Comparison of ENCODE assay signal across 8 mouse cellular contexts in the genomic region with DNA sequence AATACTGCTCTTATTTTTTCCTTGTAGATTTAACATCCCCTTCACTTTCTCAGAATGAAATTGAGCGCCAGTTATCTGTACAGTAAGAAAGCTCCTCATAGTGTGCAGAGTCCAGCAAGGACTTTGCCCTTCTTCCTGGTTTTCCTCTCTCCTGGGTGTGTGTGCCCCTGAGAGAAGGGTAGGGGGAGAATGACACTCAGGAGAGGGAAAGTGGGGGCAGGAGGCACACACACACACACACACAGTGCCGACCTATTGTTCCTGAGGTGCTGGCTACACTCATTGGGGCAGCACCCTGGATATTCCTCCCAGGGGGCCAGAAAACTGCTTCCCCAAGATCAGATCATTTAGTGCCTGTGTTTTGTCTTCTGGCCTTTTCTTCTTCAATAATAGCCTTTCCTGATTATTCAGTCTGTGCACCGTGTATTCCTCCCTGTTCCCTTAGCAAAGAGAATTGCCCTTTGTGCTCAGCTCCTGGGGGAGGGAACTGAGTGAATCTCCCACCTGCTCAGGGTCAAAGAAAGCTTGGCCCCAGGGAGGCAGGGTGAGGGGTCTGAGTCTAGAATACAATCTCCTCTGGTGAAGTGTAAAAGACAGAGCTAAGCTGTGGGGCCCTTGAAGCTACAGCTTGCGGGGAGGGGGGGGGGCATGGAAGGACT. TPM values are rescaled to one million over a fixed set of nuclear protein-coding genes. Genes with fewer than 3 reads are reported as not detected.
DNase-seq lines count a peak whose midpoint lies in the region; ATAC-seq and TF ChIP-seq lines count a peak whose summit lies in the region.

No protein-coding gene starts in this region.

- no peak for TF ChIP-seq CTCF in kidney, adult 2 months (conservative IDR thresholded peaks at IDR 0.05; ENCODE audit: insufficient read depth, insufficient read length, low read depth, low read length)

- DNase-seq in kidney, adult 2 months = peak; percentile 32
- DNase-seq in kidney, adult 9 months = no peak
- peak; percentile 16 for DNase-seq in embryo, embryonic 11.5 days (ENCODE audit: low read depth, low spot score)
- peak; percentile 55 for DNase-seq in neural tube, embryonic 11.5 days (ENCODE audit: low spot score)
- no peak for DNase-seq in layer of hippocampus, adult 9-10 months (ENCODE audit: low spot score)
- no peak for DNase-seq in spleen, adult 18-20 months
- DNase-seq in frontal cortex, postnatal 10 days (ENCODE audit: low spot score in 2 of 2) = no peak

- H3K4me2 ChIP-seq in intestine, embryonic 15.5 days (replicated peaks) = peak overlapping the region; percentile 47
- H3K4me2 ChIP-seq in neural tube, embryonic 11.5 days (ENCODE audit: low read depth) = peak overlapping the region; percentile 36

- peak; percentile 39 for ATAC-seq in intestine, embryonic 15.5 days
- ATAC-seq in neural tube, embryonic 11.5 days (ENCODE audit: insufficient read depth, low FRiP score, low TSS enrichment) = peak; percentile 42

- H3K36me3 ChIP-seq in kidney, adult 2 months (ENCODE audit: control insufficient read depth, insufficient read depth, low read length) = no peaks in the 10 kb centered on the region
- no peaks in the 10 kb centered on the region for H3K36me3 ChIP-seq in intestine, embryonic 15.5 days
- H3K36me3 ChIP-seq in neural tube, embryonic 11.5 days (ENCODE audit: control insufficient read depth, insufficient read depth, low read length) = no peaks in the 10 kb centered on the region

- 50% methylated on average over 4 of the region's 4 CpGs for WGBS in kidney, adult 2 months
- WGBS in intestine, embryonic 15.5 days = 44% methylated on average over 4 of the region's 4 CpGs
- WGBS in neural tube, embryonic 11.5 days = 36% methylated on average over 4 of the region's 4 CpGs

- H3K9ac ChIP-seq in intestine, embryonic 15.5 days = no peak overlapping the region
- H3K9ac ChIP-seq in neural tube, embryonic 11.5 days (ENCODE audit: low read length) = no peak overlapping the region

- no peak for TF ChIP-seq POLR2A in kidney, adult 2 months (IDR thresholded peaks at IDR 0.05; ENCODE audit: low read depth, low read length)

- peak overlapping the region; percentile 67 for H3K27ac ChIP-seq in kidney, adult 2 months (ENCODE audit: insufficient read depth, low read depth, low read length)
- no peak overlapping the region for H3K27ac ChIP-seq in intestine, embryonic 15.5 days
- H3K27ac ChIP-seq in neural tube, embryonic 11.5 days (ENCODE audit: low read depth, low read length) = peak overlapping the region; percentile 58; the same call in 1 of the 2 replicates

- no peaks in the 10 kb centered on the region for H3K9me3 ChIP-seq in intestine, embryonic 15.5 days
- H3K9me3 ChIP-seq in neural tube, embryonic 11.5 days (ENCODE audit: control insufficient read depth, low read length) = no peaks in the 10 kb centered on the region

- no peaks in the 10 kb centered on the region for H3K27me3 ChIP-seq in kidney, adult 2 months (replicated peaks; ENCODE audit: control insufficient read depth, insufficient read depth, low read length)
- no peaks in the 10 kb centered on the region for H3K27me3 ChIP-seq in intestine, embryonic 15.5 days (replicated peaks)
- no peaks in the 10 kb centered on the region; the same call in 1 of the 2 replicates for H3K27me3 ChIP-seq in neural tube, embryonic 11.5 days (ENCODE audit: control insufficient read depth, insufficient read depth, low read length)

- H3K4me3 ChIP-seq in kidney, adult 2 months (ENCODE audit: insufficient read depth, low read depth, low read length) = no peak overlapping the region
- H3K4me3 ChIP-seq in intestine, embryonic 15.5 days (replicated peaks) = no peak overlapping the region
- H3K4me3 ChIP-seq in neural tube, embryonic 11.5 days (ENCODE audit: low read depth, low read length) = no peak overlapping the region

- H3K4me1 ChIP-seq in kidney, adult 2 months (ENCODE audit: control insufficient read depth, insufficient read depth, low read length) = peaks cover 20% of the 10 kb centered on the region
- H3K4me1 ChIP-seq in intestine, embryonic 15.5 days (replicated peaks) = peaks cover 12% of the 10 kb centered on the region
- H3K4me1 ChIP-seq in neural tube, embryonic 11.5 days (ENCODE audit: control insufficient read depth, insufficient read depth, low read length) = peaks cover 6% of the 10 kb centered on the region; the same call in 1 of the 2 replicates

RNA-seq across cellular contexts. Expression of a gene that starts 29.3 kb away (rescaled TPM):
- 20.8 and 25.6 TPM in 2 replicates for polyA plus RNA-seq in kidney, adult 2 months (2012; rRNA removed)
- polyA plus RNA-seq in intestine, embryonic 15.5 days (2015; fragmentation: Nextera tagmentation; extraction: Ambion mirVana) = 93.2 and 97.2 TPM in 2 replicates
- 126 and 128 TPM in 2 replicates for polyA plus RNA-seq in neural tube, embryonic 11.5 days (2014; fragmentation: Nextera tagmentation; extraction: Ambion mirVana)

Comparison
In these comparisons a context has a peak if more than half of its experiments do, and no peak if none do; other contexts are left out.
1. DNase-seq: peak in kidney, adult 2 months (single experiment), embryo, embryonic 11.5 days (single experiment) and neural tube, embryonic 11.5 days (single experiment); none in kidney, adult 9 months (single experiment), layer of hippocampus, adult 9-10 months (single experiment), spleen, adult 18-20 months (0 of 2) and frontal cortex, postnatal 10 days (0 of 2).